Mouse (Mus musculus): ENCODE measurements around the gene Krtap24-1.

The Krtap24-1 gene

GRCm38 (mm10) chr16:88563045-88563913 is 48.8 kb downstream of the Krtap24-1 start, which contains the start of gene Cldn8:
Gene Cldn8 (minus strand): TSS chr16:88563183.
- no peak for DNase-seq (ENCODE audit: low read depth, low spot score)

- DNase-seq (ENCODE audit: low read depth, low spot score): no peak
These were observed 50.4 kb downstream of the Krtap24-1 start for GRCm38 (mm10) chr16:88561617-88562164.
